Mouse (Mus musculus): ENCODE measurements at regions not wholly inside any gene's neighbourhood (a gene's known extent, or its start where the extent isn't known, plus 50 kb on each side); places are given as distances from the start of the nearest gene placed in this dataset.

GRCm38 (mm10) chrX:13344701-13345100, 63.9 kb downstream of the Ddx3x start:
- no peak for DNase-seq (ENCODE audit: low spot score)

GRCm38 (mm10) chrX:13345126-13345525, 64.4 kb downstream of the Ddx3x start:
- no peak for DNase-seq (ENCODE audit: low spot score)

- no peak for DNase-seq (ENCODE audit: low spot score)
Observed at GRCm38 (mm10) chrX:13346011-13346631, 65.4 kb downstream of the Ddx3x start.

- peak; percentile 40 for DNase-seq (ENCODE audit: low spot score)
Observed at GRCm38 (mm10) chrX:13346696-13347026, 65.9 kb downstream of the Ddx3x start.

- DNase-seq (ENCODE audit: low spot score) = peak; percentile 79
Observed at GRCm38 (mm10) chrX:13347027-13347840, 66.5 kb downstream of the Ddx3x start.

GRCm38 (mm10) chrX:13348415-13348814, 67.6 kb downstream of the Ddx3x start:
- no peak for DNase-seq (ENCODE audit: low spot score)

GRCm38 (mm10) chrX:13350461-13350860, 69.7 kb downstream of the Ddx3x start:
- no peak for DNase-seq (ENCODE audit: low spot score)

- no peak for DNase-seq (ENCODE audit: low spot score)
Observed at GRCm38 (mm10) chrX:13357149-13357783, 76.5 kb downstream of the Ddx3x start.

- no peak for DNase-seq (ENCODE audit: low spot score)
Observed at GRCm38 (mm10) chrX:13357973-13358372, 77.2 kb downstream of the Ddx3x start.

- no peak for DNase-seq (ENCODE audit: low spot score)
Observed at GRCm38 (mm10) chrX:13360436-13360835, 79.7 kb downstream of the Ddx3x start.

- peak; percentile 4 for DNase-seq (ENCODE audit: low spot score)
Observed at GRCm38 (mm10) chrX:13370319-13370718, 89.5 kb downstream of the Ddx3x start.

- DNase-seq (ENCODE audit: low spot score) = no peak
Observed at GRCm38 (mm10) chrX:13372752-13373151, 92.0 kb downstream of the Ddx3x start.

- no peak for DNase-seq (ENCODE audit: low spot score)
Observed at GRCm38 (mm10) chrX:13386354-13386753, 79.6 kb upstream of the Nyx start.

- no peak for DNase-seq (ENCODE audit: low spot score)
Observed at GRCm38 (mm10) chrX:13398466-13398865, 67.4 kb upstream of the Nyx start.

GRCm38 (mm10) chrX:13412726-13413125, 53.2 kb upstream of the Nyx start:
- DNase-seq (ENCODE audit: low spot score) = no peak

GRCm38 (mm10) chrX:13413135-13413534, 52.8 kb upstream of the Nyx start:
- no peak for DNase-seq (ENCODE audit: low spot score)

All from T-cell, adult 2 months (primary cell).